ENCODE assay signal across 7 mouse cellular contexts in the genomic region with DNA sequence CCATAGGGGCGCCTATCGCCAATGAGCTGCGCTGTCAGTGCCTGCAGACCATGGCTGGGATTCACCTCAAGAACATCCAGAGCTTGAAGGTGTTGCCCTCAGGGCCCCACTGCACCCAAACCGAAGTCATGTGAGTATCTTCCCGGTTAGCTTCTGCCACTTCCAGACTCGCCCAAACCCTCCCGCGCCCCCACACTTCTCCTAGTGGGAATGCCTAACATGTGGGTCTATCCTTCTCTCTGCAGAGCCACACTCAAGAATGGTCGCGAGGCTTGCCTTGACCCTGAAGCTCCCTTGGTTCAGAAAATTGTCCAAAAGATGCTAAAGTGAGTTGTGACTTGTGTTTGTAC. TPM values are rescaled to one million over a fixed set of nuclear protein-coding genes. Genes with fewer than 3 reads are reported as not detected.
A peak's percentile ranks its signal among the peaks of the same experiment; 100 is the strongest.
DNase-seq lines count a peak whose midpoint lies in the region; ATAC-seq and TF ChIP-seq lines count a peak whose summit lies in the region.

No protein-coding gene starts in this region.

- H3K9me3 ChIP-seq in forebrain, embryonic 11.5 days (ENCODE audit: control insufficient read depth, low read length): no peaks in the 10 kb centered on the region
- H3K9me3 ChIP-seq in limb, embryonic 10.5 days (replicated peaks): no peaks in the 10 kb centered on the region
- no peaks in the 10 kb centered on the region for H3K9me3 ChIP-seq in neural tube, embryonic 15.5 days (replicated peaks)

- H3K79me2 ChIP-seq in liver, adult 2 months (ENCODE audit: control insufficient read depth, insufficient read depth, low read length): no peaks in the 10 kb centered on the region

- ATAC-seq in forebrain, embryonic 11.5 days (replicated peaks; ENCODE audit: low FRiP score): peak; percentile 52; the same call in 1 of the 2 replicates
- no peak; the same call in 1 of the 2 replicates for ATAC-seq in neural tube, embryonic 15.5 days (ENCODE audit: low FRiP score)

- H3K4me3 ChIP-seq in liver, adult 2 months (ENCODE audit: insufficient read depth, low read depth, low read length): peak overlapping the region; percentile 75
- H3K4me3 ChIP-seq in forebrain, embryonic 11.5 days (ENCODE audit: low read depth, low read length): peak overlapping the region; percentile 38
- peak overlapping the region; percentile 60 for H3K4me3 ChIP-seq in limb, embryonic 10.5 days
- peak overlapping the region; percentile 52 for H3K4me3 ChIP-seq in neural tube, embryonic 15.5 days (replicated peaks)

- peak overlapping the region; percentile 91 for H3K4me2 ChIP-seq in forebrain, embryonic 11.5 days (ENCODE audit: low read depth, low read length, severe bottlenecking)
- H3K4me2 ChIP-seq in neural tube, embryonic 15.5 days: peak overlapping the region; percentile 96

- no peak; the same call in 1 of the 2 replicates for TF ChIP-seq POLR2A in liver, adult 2 months (IDR thresholded peaks at IDR 0.05; ENCODE audit: extremely low read depth, insufficient read depth, low read length)

- 8% methylated on average over 10 of the region's 10 CpGs for WGBS in liver, adult 2 months
- WGBS in forebrain, embryonic 11.5 days: 17% methylated on average over 10 of the region's 10 CpGs
- WGBS in limb, embryonic 10.5 days: 31% methylated on average over 10 of the region's 10 CpGs
- whole genome bisulfite sequencing in neural tube, embryonic 15.5 days: 33% methylated on average over 10 of the region's 10 CpGs

- peaks cover 4% of the 10 kb centered on the region; the same call in 1 of the 2 replicates for H3K4me1 ChIP-seq in liver, adult 2 months (ENCODE audit: control insufficient read depth, insufficient read depth, low read length)
- no peaks in the 10 kb centered on the region; the same call in 1 of the 2 replicates for H3K4me1 ChIP-seq in forebrain, embryonic 11.5 days (replicated peaks; ENCODE audit: control insufficient read depth, insufficient read depth, low read length)
- H3K4me1 ChIP-seq in limb, embryonic 10.5 days: peaks cover 10% of the 10 kb centered on the region
- peaks cover 9% of the 10 kb centered on the region for H3K4me1 ChIP-seq in neural tube, embryonic 15.5 days

- H3K27me3 ChIP-seq in liver, adult 2 months (ENCODE audit: control insufficient read depth, insufficient read depth, low read length): no peaks in the 10 kb centered on the region
- H3K27me3 ChIP-seq in forebrain, embryonic 11.5 days (ENCODE audit: control insufficient read depth, insufficient read depth, low read length): no peaks in the 10 kb centered on the region
- peaks cover 17% of the 10 kb centered on the region for H3K27me3 ChIP-seq in limb, embryonic 10.5 days (ENCODE audit: low read depth, poor library complexity, severe bottlenecking)
- H3K27me3 ChIP-seq in neural tube, embryonic 15.5 days (replicated peaks): no peaks in the 10 kb centered on the region; the same call in 1 of the 2 replicates

- no peak for DNase-seq in liver, adult 2 months (ENCODE audit: extremely low read depth, low read depth, low spot score)
- DNase-seq in liver: no peak
- DNase-seq in forebrain, embryonic 11.5 days (ENCODE audit: low spot score): no peak
- DNase-seq in limb, embryonic 10.5 days (ENCODE audit: low spot score): no peak
- DNase-seq in adrenal gland, postnatal 36 days: no peak
- DNase-seq in ovary, postnatal 10 days (ENCODE audit: low spot score): no peak

- peak overlapping the region; percentile 79 for H3K9ac ChIP-seq in liver, adult 2 months (ENCODE audit: low read depth, low read length)
- peak overlapping the region; percentile 60 for H3K9ac ChIP-seq in forebrain, embryonic 11.5 days (ENCODE audit: low read length)
- H3K9ac ChIP-seq in neural tube, embryonic 15.5 days (replicated peaks): peak overlapping the region; percentile 50

- TF ChIP-seq CTCF in liver, adult 2 months (IDR thresholded peaks at IDR 0.05; ENCODE audit: low read depth, low read length): no peak

- peaks cover 3% of the 10 kb centered on the region; the same call in 1 of the 2 replicates for H3K36me3 ChIP-seq in liver, adult 2 months (ENCODE audit: control insufficient read depth, insufficient read depth, low read length)
- H3K36me3 ChIP-seq in forebrain, embryonic 11.5 days (ENCODE audit: control insufficient read depth, insufficient read depth, low read length): no peaks in the 10 kb centered on the region
- H3K36me3 ChIP-seq in limb, embryonic 10.5 days: no peaks in the 10 kb centered on the region
- no peaks in the 10 kb centered on the region for H3K36me3 ChIP-seq in neural tube, embryonic 15.5 days

- peak overlapping the region; percentile 84 for H3K27ac ChIP-seq in liver, adult 2 months (replicated peaks; ENCODE audit: insufficient read depth, low read depth, low read length)
- H3K27ac ChIP-seq in forebrain, embryonic 11.5 days (ENCODE audit: low read depth, low read length): no peak overlapping the region
- peak overlapping the region; percentile 79 for H3K27ac ChIP-seq in limb, embryonic 10.5 days
- H3K27ac ChIP-seq in neural tube, embryonic 15.5 days (replicated peaks): no peak overlapping the region

RNA-seq across cellular contexts. Expression of gene Cxcl1, which starts 0.4 kb away (rescaled TPM):
- 8.2 and 9.3 TPM in 2 replicates for total RNA-seq in liver, adult 2 months (2014; rRNA removed)
- 2.0 and 4.2 TPM in 2 replicates for polyA plus RNA-seq in liver, adult 2 months (2012; rRNA removed)
- not detected in 2 replicates for polyA plus RNA-seq in forebrain, embryonic 11.5 days (2014; fragmentation: Nextera tagmentation; extraction: Ambion mirVana)
- polyA plus RNA-seq in limb, embryonic 10.5 days (2016; fragmentation: Nextera tagmentation; extraction: Ambion mirVana): 0.16 and 0.64 TPM in 2 replicates
- polyA plus RNA-seq in neural tube, embryonic 15.5 days (2015; fragmentation: Nextera tagmentation; extraction: Ambion mirVana): 0.27 and 0.63 TPM in 2 replicates
- total RNA-seq in adrenal gland, postnatal 36 days (2021): under 1 TPM; 0.33 to 0.36 TPM

RNA-seq across cellular contexts. Expression of gene Cxcl2, which starts 12.2 kb away (rescaled TPM):
- 0.07 and 0.28 TPM in 2 replicates for total RNA-seq in liver, adult 2 months (2014; rRNA removed)
- 0.17 and 0.31 TPM in 2 replicates for polyA plus RNA-seq in liver, adult 2 months (2012; rRNA removed)
- not detected in 2 replicates for polyA plus RNA-seq in forebrain, embryonic 11.5 days (2014; fragmentation: Nextera tagmentation; extraction: Ambion mirVana)
- not detected in 2 replicates for polyA plus RNA-seq in limb, embryonic 10.5 days (2016; fragmentation: Nextera tagmentation; extraction: Ambion mirVana)
- not detected in 2 replicates for polyA plus RNA-seq in neural tube, embryonic 15.5 days (2015; fragmentation: Nextera tagmentation; extraction: Ambion mirVana)
- 1 to 10 TPM in 1 of 2 experiments, not detected in 1; 1.2 TPM for total RNA-seq in adrenal gland, postnatal 36 days (2021)

RNA-seq across cellular contexts. Expression of gene Mthfd2l, which starts 39.5 kb away (rescaled TPM):
- total RNA-seq in liver, adult 2 months (2014; rRNA removed): 7.8 and 9.9 TPM in 2 replicates
- polyA plus RNA-seq in liver, adult 2 months (2012; rRNA removed): 6.3 and 6.4 TPM in 2 replicates
- polyA plus RNA-seq in forebrain, embryonic 11.5 days (2014; fragmentation: Nextera tagmentation; extraction: Ambion mirVana): 78.3 and 85.0 TPM in 2 replicates
- polyA plus RNA-seq in limb, embryonic 10.5 days (2016; fragmentation: Nextera tagmentation; extraction: Ambion mirVana): 50.2 and 59.0 TPM in 2 replicates
- 76.4 and 86.6 TPM in 2 replicates for polyA plus RNA-seq in neural tube, embryonic 15.5 days (2015; fragmentation: Nextera tagmentation; extraction: Ambion mirVana)
- 10 to 100 TPM; 19.8 TPM for total RNA-seq in adrenal gland, postnatal 36 days (2021)

Comparison
In these comparisons a context has a peak if more than half of its experiments do, and no peak if none do; other contexts are left out.
1. H3K27ac ChIP-seq: peak in liver, adult 2 months (single experiment) and limb, embryonic 10.5 days (single experiment); none in forebrain, embryonic 11.5 days (single experiment) and neural tube, embryonic 15.5 days (single experiment).
2. Peak in every context shown above with its lines, with median percentiles within 50 percentile points of each other: H3K4me3 ChIP-seq and H3K9ac ChIP-seq.